Mouse (Mus musculus): ENCODE measurements at regions not wholly inside any gene's neighbourhood (a gene's known extent, or its start where the extent isn't known, plus 50 kb on each side); places are given as distances from the start of the nearest gene placed in this dataset.

DNA sequence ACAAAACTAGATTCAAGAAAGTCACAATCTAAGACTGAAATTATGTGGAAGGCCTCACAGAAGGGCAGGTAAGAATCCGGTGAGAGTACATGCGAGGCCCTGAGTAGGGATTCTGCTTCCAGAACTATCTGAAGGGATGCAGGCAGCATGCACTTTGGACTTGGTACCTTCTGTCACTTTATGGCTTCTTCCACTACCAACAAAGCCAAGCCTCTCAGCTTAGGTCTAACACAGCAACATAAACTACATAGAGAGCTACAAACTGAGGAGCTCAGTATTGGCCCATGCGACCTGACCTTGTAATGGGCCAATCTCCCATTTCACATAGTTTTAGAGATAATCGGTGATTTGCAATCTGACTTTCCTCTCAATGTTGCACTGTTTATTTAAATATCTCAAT lies 184.8 kb downstream of the Ins1 start:
- TF ChIP-seq CTCF (IDR thresholded peaks at IDR 0.05; ENCODE audit: control insufficient read depth, insufficient read depth, insufficient replicate concordance, low read depth, low read length): no peak
- TF ChIP-seq POLR2A (IDR thresholded peaks at IDR 0.05; ENCODE audit: control insufficient read depth, low read depth, low read length): no peak

Measured in testis, adult 2 months (tissue).